Mouse (Mus musculus) frontal cortex, postnatal 10 days (tissue): ENCODE measurements around the gene Tas2r122.
"Not testable (repeated sequence)": the region's sequence is repeated elsewhere in the genome, so short reads cannot be mapped to it uniquely, and the experiment has no call there.

ENCODE experiments used
- DNase-seq, 2 experiments: peaks; one replicate each; pipeline ENCODE4 v3.0.0; 2022; ENCODE audit warnings: low spot score in 2 of 2, mixed read lengths in 1 of 2

Gene Tas2r122

DNA sequence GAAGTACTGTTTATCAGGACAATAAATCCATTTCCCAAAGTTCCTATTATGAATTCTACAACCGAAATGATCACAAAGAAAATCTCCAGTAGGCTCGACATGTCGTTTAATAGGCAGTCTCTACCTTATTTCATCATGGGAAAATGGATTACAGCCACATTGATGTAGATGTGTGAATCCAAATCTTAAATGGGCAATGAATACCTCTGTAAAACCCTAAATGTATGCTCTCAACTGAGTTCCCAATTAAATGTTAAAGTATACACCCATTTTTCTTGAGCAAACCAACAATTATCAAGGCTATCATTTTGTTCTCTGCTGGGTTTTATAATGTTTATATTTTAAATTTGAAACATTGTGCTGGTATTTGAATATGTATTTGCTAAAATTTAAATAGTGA, at the start of gene Tas2r122:
Tas2r122 (minus strand) TSS at position 101 of the 400 bp plus-strand sequence.
- DNase-seq = no peak

DNA sequence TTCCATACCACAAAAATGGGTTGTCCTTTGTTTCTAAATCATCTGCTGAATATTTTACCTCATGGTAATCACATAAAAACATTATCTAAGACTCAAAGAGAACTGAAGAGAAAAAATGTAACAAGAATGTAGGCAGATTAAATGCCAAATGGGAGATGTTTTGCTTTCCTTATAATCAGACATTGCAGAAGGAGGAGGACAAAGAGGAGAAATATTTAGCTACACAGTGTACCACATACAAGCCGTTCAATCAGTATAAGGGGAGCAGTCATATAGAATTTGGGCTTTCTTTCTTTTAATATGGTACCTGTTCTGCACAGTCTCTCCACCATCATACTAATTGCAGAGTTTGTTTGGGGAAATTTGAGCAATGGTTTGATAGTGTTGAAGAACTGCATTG, 42.7 kb upstream of the Tas2r122 start, which contains the start of gene Tas2r124:
Tas2r124 (plus strand) TSS at position 301 of the 400 bp plus-strand sequence.
- DNase-seq = no peak

DNA sequence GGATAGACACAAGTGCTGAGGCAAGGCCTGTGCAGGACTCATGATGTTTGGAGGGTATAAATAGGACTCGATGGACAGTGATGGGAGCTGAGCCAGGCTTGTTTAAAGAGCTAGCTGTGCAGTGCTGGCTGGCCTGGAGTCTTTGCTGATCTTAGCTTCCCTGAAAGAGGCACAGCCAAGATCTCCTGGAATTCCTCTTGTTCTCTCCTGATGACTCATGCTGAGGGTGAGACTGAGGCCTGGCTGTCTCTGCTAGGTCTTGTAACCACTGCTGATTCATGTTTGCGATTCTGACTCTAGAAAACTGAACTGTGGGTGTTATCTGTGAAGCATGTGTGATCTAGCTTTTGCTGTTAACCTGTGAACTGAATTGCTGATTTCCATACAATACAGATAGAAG, 38.5 kb upstream of the Tas2r122 start:
- DNase-seq = no peak

DNA sequence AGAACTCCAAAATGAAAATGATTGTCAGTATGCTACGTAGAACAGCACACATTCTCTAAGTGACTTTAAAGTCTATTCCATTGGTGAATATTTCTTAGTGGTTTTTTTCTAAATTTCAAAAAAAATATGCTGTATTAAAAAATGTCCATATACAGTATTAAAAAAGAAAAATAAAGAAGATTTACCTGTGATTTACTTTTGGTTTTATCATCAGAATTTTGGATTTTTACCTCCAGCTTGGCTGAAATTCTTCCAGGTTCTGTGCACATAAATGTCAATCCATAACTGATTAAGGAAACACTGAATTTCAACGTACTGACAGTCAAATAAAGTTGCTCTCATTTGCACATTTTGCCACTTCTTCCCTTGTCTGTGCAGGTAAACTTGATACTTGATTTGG, 26.2 kb upstream of the Tas2r122 start, which contains the start of gene Tas2r115:
Tas2r115 (minus strand) TSS at position 101 of the 400 bp plus-strand sequence.
- no peak for DNase-seq

DNA sequence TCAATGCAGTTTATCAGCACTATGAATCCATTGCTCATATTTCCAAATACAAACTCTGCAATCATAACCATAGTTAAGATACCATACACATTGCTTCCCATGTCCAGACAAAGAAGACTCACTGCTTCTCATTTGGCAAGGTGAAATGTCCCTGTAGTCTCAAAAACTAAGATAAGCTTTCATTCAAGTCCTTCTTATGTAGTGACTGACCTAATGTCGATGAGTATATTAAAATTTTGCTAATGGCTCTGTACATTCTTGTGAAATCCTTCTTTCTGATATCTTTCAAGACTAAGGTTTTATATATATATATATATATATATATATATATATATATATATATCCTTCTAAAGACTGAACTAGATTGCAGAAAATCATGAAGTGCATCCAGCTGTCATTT, 10.8 kb downstream of the Tas2r122 start, which contains the start of gene Tas2r121:
Tas2r121 (minus strand) TSS at position 101 of the 400 bp plus-strand sequence.
- no peak for DNase-seq

DNA sequence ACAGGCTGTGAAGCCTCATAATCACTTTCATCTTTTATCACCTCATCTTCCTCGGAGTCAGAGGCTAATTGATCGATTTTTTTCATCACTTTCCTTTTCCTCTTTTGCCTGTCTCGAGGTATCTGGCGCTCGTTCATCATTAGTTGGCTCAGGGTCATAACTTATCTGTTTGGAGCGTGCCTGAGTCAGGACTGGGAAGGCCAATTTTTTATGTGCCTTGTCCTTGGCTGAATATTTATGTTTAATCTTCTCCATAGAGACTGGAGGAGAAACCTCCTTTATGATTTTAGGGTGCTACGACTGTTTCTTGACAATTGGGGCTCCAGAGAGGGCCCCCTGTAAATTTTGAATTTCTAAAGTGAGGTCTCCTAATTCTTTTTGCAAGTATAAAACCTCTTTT, 20.1 kb downstream of the Tas2r122 start:
- DNase-seq = not testable (repeated sequence)
